Mouse (Mus musculus) adrenal gland, adult 8-10 months (tissue): ENCODE measurements around the gene Tex2. TPM values are rescaled to one million over a fixed set of nuclear protein-coding genes. Genes with fewer than 3 reads are reported as not detected.

Experiments
- DNase-seq: peaks from one replicate; pipeline ENCODE4 v3.0.0; 2022
- total RNA-seq, 4 experiments: library from RNA; stranded (reverse); gene quantifications; 2 replicates each; pipeline ENCODE4 v1.2.4; 2022

Tex2 gene
- total RNA-seq, 4 experiments from 2014 or later: 48.2 to 56.8 (median 54.5) TPM

GRCm38 (mm10) chr11:106482867-106483266 is 130.4 kb downstream of the Tex2 start:
- DNase-seq: no peak

GRCm38 (mm10) chr11:106481651-106482050 is 131.6 kb downstream of the Tex2 start:
- no peak for DNase-seq

- no peak for DNase-seq
Measured at GRCm38 (mm10) chr11:106480530-106480885, 132.7 kb downstream of the Tex2 start.

GRCm38 (mm10) chr11:106479619-106480529 is 133.3 kb downstream of the Tex2 start:
- DNase-seq: no peak

GRCm38 (mm10) chr11:106478745-106479144 is 134.5 kb downstream of the Tex2 start:
- DNase-seq: no peak

- no peak for DNase-seq
Measured at GRCm38 (mm10) chr11:106477505-106478160, 135.6 kb downstream of the Tex2 start.

- no peak for DNase-seq
Measured at GRCm38 (mm10) chr11:106475309-106475708, 137.9 kb downstream of the Tex2 start.

GRCm38 (mm10) chr11:106471629-106472028 is 141.6 kb downstream of the Tex2 start:
- no peak for DNase-seq

GRCm38 (mm10) chr11:106468509-106468908 is 144.7 kb downstream of the Tex2 start:
- DNase-seq: no peak

GRCm38 (mm10) chr11:106465932-106466331 is 147.3 kb downstream of the Tex2 start:
- DNase-seq: no peak

- no peak for DNase-seq
Measured at GRCm38 (mm10) chr11:106465545-106465903, 147.7 kb downstream of the Tex2 start.

- DNase-seq: no peak
Measured at GRCm38 (mm10) chr11:106464681-106465544, 148.3 kb downstream of the Tex2 start.

GRCm38 (mm10) chr11:106463845-106464244 is 149.4 kb downstream of the Tex2 start:
- no peak for DNase-seq

GRCm38 (mm10) chr11:106462309-106462708 is 150.9 kb downstream of the Tex2 start:
- DNase-seq: no peak

GRCm38 (mm10) chr11:106461145-106461932 is 151.9 kb downstream of the Tex2 start:
- no peak for DNase-seq

GRCm38 (mm10) chr11:106460671-106461070 is 152.6 kb downstream of the Tex2 start:
- no peak for DNase-seq

GRCm38 (mm10) chr11:106458540-106458939 is 154.7 kb downstream of the Tex2 start:
- no peak for DNase-seq

Other genes with a start within 250 kb of the Tex2 start
- under 1 TPM in 1 of 4 experiments, not detected in 3; 0.65 TPM for gene Prr29, start 248.0 kb downstream of the Tex2 start, total RNA-seq
- gene Icam2, start 225.3 kb downstream of the Tex2 start, total RNA-seq: 10 to 100 TPM; 10.0 to 15.8 (median 13.6) TPM
- gene Ern1, start 125.6 kb downstream of the Tex2 start, total RNA-seq: 100 to 1,000 TPM; 171 to 211 (median 198) TPM
- 10 to 100 TPM; 59.0 to 91.0 (median 69.9) TPM for gene Pecam1, start 137.2 kb upstream of the Tex2 start, total RNA-seq
- gene Milr1, start 137.8 kb upstream of the Tex2 start, total RNA-seq: 1 to 10 TPM; 1.6 to 4.6 (median 2.2) TPM
- 10 to 100 TPM in 1 of 4 experiments, 1 to 10 TPM in 3; 5.5 to 14.4 (median 7.9) TPM for gene Polg2, start 166.1 kb upstream of the Tex2 start, total RNA-seq
- 1,000 to 10,000 TPM in 1 of 4 experiments, 100 to 1,000 TPM in 3; 854 to 1,069 (median 919) TPM for gene Ddx5, start 175.8 kb upstream of the Tex2 start, total RNA-seq
- 10 to 100 TPM in 2 of 4 experiments, 1 to 10 TPM in 2; 8.5 to 14.8 (median 11.4) TPM for gene Cep95, start 175.8 kb upstream of the Tex2 start, total RNA-seq